Mouse (Mus musculus) CD8-positive naive resting alpha-beta T cell, adult 2 months (primary cell): ENCODE data around the gene Ttl.
A peak's percentile ranks its signal among the peaks of the same experiment; 100 is the strongest.

Experiments used
- DNase-seq, 2 experiments: peaks; one replicate each; pipeline ENCODE4 v3.0.0; 2022; ENCODE audit warnings: low read depth in 2 of 2, low spot score in 2 of 2

The Ttl gene

DNA sequence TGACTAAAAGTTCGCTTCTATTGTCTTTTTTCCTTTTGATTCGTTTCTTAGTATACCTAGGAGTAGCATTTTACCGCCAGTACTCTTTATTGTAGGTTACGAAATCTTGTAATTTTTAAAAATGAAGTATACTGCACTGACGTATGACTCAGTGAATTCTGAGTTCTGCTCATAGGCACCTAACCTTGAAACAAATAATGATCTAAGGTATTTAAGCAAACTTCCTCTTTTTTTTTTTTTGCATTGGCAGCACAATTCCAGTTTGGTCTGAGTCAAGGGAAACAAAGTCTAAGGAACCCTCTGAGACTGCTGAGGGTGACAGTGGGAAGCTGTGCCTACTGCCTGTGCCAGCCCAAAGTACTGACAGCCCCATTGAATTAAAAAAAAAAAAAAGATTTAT lies 17.8 kb downstream of the Ttl start:
- no peak for DNase-seq

- DNase-seq, result peak; percentile 29 to 37
Measured at GRCm38 (mm10) chr2:129084959-129085358, 19.2 kb downstream of the Ttl start.

DNA sequence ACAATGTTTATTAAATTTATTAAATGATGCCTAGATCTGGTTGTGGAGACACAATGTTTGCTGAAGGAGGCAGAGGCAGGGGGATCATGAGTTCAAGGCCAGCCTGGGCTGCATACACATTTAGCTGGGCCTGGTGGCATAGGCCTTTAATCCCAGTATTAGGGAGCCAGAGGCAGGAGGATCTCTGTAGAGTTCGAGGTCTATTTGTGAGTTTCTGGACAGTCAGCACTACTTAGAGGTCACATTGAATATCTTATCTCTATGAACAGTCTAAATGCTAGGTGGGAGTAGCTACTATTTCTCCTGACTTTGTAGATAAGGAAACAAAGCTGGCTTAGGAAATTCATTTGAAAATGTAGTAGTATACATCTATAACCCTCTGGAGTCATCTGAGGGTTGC lies 21.8 kb downstream of the Ttl start:
- DNase-seq, result no peak

- no peak for DNase-seq
Measured at GRCm38 (mm10) chr2:129090370-129090769, 24.6 kb downstream of the Ttl start.

DNA sequence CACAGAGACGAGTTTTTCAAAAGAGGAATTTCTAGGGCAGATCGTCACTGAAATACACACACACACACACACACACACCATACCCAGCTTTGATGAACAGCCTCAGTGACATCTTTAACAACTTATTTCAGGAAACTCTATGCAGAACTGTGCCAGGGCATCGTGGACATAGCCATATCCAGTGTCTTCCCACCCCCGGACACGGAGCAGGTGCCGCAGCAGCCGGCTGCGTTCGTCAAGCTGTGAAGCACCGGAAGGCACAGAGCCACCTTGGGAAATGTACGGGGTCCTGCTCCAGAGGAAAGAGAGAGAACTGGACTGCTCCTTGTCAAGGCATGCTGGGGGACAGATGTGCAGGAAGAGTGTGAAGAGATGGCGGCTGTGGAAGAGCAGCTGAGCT lies 27.1 kb downstream of the Ttl start:
- no peak for DNase-seq

DNA sequence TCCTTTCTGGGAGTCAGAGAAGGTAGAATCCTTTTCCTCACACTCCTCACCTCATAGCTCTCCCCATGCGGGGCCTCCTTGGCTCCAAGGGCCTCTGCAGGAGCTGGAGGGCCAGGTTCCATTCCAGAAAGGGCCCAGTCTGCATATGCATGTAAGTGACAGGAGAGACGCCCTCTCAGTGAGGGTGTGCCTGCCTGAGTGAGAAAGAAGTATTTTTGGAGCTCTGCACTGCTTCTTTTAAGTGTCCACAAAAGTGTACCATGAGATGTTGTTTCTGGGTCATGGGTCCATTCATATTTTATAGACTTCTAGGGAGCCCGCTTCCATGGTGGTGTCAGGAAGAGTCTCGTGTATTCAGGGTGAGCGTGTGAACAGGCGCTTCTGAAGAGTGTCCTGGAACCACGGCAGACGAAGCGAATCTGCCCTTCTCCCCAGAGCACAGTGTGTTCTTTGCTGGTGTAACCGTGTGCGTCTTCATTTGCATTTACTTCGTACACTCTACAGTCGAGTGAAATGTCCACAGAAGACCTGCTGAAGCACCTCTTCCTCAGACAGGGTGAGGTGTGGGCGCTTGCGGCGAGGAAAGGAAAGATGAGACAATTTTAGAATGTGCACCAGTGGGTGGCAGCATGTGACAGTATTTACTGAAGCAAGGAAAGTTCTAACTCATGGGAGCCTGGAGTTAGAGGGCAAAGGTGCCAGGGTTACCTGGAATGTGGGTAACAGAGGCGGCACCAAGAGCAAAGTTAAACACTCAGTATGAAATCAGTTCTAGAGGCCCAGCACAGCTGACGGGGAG lies 28.4 kb downstream of the Ttl start:
- no peak for DNase-seq

DNA sequence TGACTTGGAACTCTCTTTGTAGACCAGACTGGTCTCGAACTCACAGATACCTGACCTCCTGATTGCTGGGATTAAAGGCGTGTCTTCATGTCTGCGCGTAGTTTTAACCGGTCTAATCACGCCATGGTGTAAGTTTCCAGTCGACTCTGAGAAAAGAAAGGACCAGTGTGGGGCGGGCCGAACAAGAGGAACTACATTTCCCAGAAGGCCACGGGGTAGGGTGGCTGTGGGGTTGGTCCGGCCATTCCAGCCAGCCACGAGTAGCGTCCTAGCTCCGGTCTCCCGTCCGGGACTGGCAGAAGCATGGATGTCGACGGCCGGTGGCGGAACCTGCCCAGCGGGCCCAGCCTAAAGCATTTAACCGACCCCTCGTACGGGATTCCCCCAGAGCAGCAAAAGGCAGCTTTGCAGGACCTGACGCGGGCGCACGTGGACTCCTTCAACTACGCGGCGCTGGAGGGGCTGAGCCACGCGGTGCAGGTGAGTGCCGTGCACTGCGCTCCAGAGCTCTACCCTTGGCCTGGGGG lies 35.1 kb downstream of the Ttl start, which contains the start of gene Polr1b:
Gene Polr1b (plus strand): TSS at position 212 of the 527 bp plus-strand sequence.
- DNase-seq, result peak; percentile 78 to 84

DNA sequence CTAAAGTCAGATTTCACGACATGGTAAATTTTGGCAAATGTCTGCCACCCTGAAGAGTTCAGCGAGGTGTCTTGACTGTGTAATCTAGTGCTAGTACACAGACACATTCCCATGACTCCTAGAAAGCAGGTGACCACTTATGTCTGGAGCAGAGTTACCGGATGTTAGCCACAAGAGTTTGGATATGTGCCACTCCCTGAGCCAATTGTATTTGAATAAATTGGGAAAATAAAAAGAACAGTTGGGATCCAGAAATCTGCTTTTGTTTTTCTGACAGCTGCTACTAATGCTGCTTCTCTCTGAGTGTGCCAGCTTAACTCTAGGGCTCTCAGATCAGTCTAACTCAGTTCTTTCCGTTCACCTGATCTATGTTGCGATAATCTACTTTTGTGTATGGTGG lies 47.2 kb downstream of the Ttl start:
- no peak for DNase-seq

DNA sequence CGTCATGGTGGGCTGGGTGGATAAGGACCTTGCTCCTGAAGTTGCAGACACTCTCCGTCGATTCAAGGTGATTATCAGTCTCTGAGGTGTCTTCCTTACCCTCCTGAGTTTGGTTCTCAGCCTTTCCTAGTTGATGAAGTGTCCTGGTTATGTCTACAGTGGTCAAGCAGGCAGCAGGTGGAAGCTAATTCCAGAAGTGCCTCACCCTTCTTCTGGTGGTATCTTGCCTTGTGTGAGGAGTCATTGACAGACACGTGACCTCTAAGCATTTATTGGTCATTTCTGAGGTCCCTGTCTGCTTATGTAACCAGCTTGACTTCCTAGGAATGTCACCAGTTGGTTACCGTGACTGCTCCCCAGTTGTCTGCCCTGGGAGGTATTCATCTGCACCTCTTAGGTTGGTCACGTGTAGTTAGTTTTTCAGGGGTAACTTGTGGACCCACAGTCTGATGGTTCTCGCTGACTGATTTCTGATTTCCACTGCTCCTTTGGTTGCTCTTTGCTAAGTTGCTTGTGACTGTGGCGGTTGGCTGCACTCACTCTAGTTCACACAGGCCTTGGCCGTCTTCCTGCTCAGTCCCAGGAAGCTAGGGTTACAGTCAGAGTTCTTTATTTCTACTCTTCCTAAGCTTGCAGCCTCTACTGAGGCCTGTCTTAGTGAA lies 50.1 kb downstream of the Ttl start:
- DNase-seq, result no peak

DNA sequence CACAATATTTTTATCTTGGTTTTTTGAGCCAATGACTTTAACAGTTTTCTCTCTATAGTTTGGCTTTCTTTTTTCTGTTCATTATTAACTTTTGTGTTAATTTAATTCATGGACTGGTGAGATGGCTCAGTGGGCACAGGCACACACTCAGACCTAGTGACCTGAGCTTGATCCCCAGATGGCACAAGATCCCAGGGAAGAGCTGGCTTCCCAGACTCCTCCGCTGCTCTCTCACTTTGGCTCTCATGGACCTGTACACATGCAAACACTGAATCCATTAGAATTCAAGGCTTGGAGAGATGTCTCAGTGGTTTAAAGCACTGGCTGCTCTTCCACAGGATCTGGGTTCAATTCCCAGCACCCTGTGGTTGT lies 50.6 kb downstream of the Ttl start:
- no peak for DNase-seq

DNA sequence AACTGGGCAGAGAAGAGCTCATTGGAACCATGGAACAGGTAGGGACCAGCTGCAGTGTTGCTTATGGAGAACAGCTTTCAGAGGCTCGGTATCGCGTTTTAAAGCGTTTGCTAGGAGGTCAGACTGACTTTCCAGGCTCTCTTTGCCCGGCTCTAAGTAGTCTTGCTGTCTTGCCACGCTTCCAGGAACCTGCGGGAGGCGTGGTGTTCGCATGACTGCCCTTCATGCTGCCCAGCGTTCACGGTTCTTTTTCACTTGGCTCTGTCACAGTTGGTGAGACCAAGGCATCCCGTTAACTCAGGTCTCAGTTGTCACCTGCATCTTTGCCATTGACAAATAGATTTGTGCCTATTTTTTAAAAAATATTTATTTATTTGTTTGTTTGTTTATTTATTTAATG lies 52.3 kb downstream of the Ttl start:
- DNase-seq, result no peak

DNA sequence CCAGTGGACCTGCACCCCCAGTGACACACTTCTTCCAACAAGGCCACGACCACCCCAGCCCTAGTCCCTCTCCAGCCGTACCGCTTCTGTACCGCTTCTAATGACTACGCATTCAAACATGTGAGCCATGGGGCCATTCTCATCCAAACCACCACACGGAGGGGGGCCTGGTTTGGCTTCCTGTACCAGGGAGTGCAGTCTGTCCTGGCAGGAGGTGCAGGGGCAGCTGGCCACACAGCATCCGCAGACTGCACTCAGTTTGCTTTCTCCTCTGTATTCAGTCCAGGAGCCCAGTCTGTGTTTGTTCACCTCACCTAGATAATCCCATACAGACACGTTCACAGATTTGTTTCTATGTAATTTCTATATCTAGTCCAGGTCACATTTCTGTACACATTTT lies 56.2 kb downstream of the Ttl start:
- DNase-seq, result no peak

DNA sequence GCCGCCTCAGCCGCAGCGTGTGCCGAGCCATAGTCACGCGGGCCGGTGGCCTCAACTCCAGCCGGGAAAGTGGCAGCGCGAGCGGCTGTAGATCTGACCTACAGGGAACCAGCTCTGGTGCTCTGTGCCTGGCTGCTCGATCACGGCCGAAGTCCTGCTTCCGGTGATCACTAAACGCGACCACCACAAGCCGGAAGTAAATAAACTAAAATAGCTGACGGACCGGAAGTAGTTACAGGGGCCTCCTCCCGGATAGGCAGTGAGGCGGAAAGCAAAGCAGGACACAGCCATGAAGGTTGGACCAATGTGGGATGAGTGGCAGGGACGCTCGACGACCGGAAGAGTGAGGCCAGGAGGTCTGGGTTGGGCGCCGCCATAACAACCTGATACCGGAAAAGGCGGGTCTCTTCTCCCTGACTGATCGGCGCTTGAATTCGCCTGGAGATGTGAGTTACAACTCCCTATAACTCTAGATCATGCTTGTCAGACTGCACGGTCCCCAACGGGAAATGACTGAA lies 63.7 kb downstream of the Ttl start, which contains the start of gene Chchd5:
Gene Chchd5 (plus strand): TSS at position 289 of the 518 bp plus-strand sequence.
- DNase-seq, result peak; percentile 67 to 72

- DNase-seq, result peak; percentile 35 to 38
Measured at GRCm38 (mm10) chr2:129129987-129130545, 64.3 kb downstream of the Ttl start.

DNA sequence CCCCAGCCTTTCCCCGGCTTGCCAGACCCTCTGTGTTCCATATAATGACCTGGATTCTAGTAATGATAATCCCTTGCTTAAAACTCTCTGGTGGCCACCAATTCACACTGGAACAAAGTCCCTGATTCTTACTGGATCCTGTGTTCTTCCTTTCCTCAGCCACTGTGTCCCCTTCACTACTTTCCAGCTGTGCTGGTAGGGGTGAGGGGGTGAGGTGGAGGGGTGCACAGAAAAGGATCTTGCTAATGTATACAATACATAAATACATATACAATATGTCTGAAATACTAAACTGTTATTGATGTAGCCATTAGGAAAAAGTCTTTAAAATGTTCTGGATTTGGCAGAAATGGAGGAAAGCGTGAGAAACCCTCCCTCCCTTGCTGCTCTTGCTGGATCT lies 65.0 kb downstream of the Ttl start:
- DNase-seq, result no peak

DNA sequence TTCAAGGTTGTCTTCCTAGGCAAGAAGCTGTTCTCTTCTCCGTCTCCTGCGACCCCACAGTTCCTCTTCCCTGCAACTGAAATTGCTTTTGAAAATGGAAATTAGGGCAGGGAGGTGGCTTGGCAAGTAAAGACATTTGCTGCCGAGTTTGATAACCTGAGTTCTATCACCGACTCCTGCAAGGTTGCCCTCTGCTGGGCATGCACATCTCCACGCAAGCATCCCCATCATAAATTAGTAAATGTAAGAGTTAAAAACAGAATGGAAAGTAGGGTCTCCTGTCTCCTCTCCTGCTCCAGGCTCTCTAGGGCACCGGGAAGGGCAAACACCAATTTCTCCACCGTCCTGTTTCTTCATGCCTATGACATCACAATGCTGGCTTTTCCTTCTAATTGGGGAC lies 66.5 kb downstream of the Ttl start:
- no peak for DNase-seq

GRCm38 (mm10) chr2:129133006-129133805 lies 67.5 kb downstream of the Ttl start:
- no peak for DNase-seq

GRCm38 (mm10) chr2:129139906-129140305 lies 74.2 kb downstream of the Ttl start:
- no peak for DNase-seq
